Mouse (Mus musculus) megakaryocyte-erythroid progenitor cell, adult 5-6 weeks (primary cell): ENCODE measurements at regions not wholly inside any gene's neighbourhood (a gene's known extent, or its start where the extent isn't known, plus 50 kb on each side); places are given as distances from the start of the nearest gene placed in this dataset.

ENCODE experiments used
- ATAC-seq: replicated peaks from 2 replicates; pipeline ENCODE4 v1.8.0; 2016; ENCODE audit warnings: mild to moderate bottlenecking, inconsistent platforms; ENCODE audit not compliant: severe bottlenecking, poor library complexity, low FRiP score, low TSS enrichment

DNA sequence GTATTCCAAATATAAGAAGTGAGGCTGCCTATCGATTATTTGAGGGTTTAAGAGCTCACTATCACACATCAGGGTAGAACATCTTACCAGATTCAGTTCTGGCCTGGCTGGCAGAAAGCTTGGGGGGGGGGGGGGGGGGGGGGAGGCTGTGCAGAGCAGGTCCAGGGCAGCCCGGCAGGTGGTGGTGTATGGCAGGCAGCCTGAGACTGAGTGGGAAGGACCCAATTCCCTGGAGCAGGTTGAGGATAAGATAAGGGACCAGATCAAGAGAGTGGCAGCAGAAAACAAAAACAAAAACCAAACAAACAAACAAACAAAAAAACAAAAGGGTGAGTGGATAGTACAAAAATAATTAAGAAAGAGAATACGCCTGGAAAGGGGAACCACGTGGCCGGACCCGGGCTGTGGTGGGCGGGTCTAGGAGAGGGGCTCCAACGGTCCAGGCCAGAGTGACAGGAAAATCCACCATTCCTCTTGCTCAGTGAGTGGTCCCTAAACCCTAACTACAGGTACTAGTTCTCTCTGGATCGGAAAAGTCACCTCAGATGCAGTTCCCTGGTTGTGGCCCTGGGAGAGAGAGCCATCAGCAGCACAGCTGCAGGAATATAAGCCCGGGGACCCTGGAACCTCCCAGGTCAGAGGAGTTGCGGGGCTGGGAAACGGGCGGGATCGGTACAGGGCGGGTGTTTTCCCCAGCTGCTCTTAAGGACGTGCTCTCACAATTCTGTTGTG, 73.3 kb downstream of the Vmn2r112 start:
- ATAC-seq, result peak; percentile 95
